Mouse (Mus musculus): ENCODE results near the gene Igfbp6. TPM values are rescaled to one million over a fixed set of nuclear protein-coding genes. Genes with fewer than 3 reads are reported as not detected.

The Igfbp6 gene
- polyA plus RNA-seq, 1 experiment from 2014 or later, result 25.8 TPM

DNA sequence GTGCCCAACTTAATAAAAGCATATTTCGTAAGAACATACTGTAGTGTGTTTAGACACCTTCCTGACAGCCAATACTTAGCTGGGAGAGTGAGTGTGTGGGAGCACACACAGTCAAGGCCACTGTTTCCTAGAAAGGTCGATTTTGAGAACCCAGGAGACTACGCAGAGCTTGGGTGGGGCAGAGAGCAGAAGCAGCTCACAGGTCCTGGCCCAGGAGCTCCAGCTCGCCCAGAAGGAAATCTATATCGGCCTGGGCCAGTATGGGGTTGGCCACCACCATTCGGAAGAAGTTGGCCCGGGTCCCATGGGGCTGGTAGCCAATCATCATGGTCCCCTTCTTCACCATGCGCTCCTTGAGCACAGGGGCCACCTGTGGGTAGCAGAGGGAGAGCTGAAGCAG, 33.3 kb downstream of the Igfbp6 start:
- H3K4me3 ChIP-seq (ENCODE audit: low read length), result no peak overlapping the region
- WGBS, result 85% methylated on average over 8 of the region's 8 CpGs
- ATAC-seq (ENCODE audit: low read depth), result no peak

DNA sequence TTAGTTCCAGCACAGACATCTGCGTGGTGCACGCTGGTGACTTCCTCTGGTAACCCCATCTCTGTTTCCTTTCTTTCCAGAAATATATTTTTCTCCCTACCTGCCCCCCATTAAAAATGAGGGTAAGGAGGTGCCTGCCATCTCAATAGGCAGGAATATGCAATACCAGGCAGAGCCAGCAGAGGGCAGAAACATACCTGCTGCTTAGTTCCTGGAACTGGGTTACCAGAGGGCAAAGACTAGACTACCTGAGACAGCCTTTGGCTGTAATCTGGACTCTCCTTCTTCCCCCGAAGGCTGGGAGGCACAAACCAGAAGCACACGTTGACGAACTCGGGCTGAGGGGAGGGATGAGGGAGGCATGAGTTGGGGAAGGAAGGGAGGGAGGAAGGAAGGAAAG, 34.1 kb downstream of the Igfbp6 start:
- Histone ChIP-seq H3K4me3 (ENCODE audit: low read length) (no peak overlapping the region), H3K9me3 (ENCODE audit: control insufficient read depth, low read length) (no peaks in the 10 kb centered on the region), H3K9ac (ENCODE audit: low read length) (no peak overlapping the region), H3K27ac (ENCODE audit: low read length) (no peak overlapping the region), H3K4me1 (replicated peaks; ENCODE audit: control insufficient read depth, insufficient read depth, low read length) (no peaks in the 10 kb centered on the region), H3K4me2 (ENCODE audit: low read depth, low read length) (no peak overlapping the region), H3K36me3 (ENCODE audit: control insufficient read depth, insufficient read depth, low read length) (peaks cover 5% of the 10 kb centered on the region), H3K27me3 (ENCODE audit: control insufficient read depth, insufficient read depth, low read depth, low read length) (no peaks in the 10 kb centered on the region)
- ATAC-seq (ENCODE audit: low read depth), result peak; percentile 44; the same call in 1 of the 2 replicates
- WGBS, result 17% methylated on average over 6 of the region's 6 CpGs

More for the DNA sequence above, 33.3 kb downstream of the Igfbp6 start:
- H3K9ac ChIP-seq (ENCODE audit: low read length), result no peak overlapping the region
- no peaks in the 10 kb centered on the region for H3K4me1 ChIP-seq (replicated peaks; ENCODE audit: control insufficient read depth, insufficient read depth, low read length)
- peaks cover 5% of the 10 kb centered on the region for H3K36me3 ChIP-seq (ENCODE audit: control insufficient read depth, insufficient read depth, low read length)
- H3K9me3 ChIP-seq (ENCODE audit: control insufficient read depth, low read length), result no peaks in the 10 kb centered on the region
- no peak overlapping the region for H3K27ac ChIP-seq (ENCODE audit: low read length)
- H3K4me2 ChIP-seq (ENCODE audit: low read depth, low read length), result no peak overlapping the region
- H3K27me3 ChIP-seq (ENCODE audit: control insufficient read depth, insufficient read depth, low read depth, low read length), result no peaks in the 10 kb centered on the region

DNA sequence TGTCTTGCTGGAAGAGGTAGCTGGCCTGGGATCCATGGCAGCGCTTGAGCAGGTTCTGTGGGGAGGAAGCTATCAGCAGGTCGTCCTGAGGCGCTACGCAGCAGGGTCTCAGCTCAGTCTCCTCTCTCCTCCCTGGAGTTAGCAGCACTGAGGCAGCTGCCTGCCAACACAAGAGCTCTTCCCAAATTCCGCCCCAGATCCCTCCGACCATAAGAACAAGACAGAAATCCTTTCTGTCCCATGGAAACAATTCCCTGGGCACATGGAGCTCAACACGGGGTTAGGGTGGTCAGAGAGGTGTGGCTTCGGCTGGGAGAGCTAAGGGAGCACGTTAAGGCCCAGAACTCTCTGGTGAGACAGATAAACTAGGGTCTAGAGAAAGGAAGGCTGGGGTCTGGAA, 34.9 kb downstream of the Igfbp6 start:
- 75% methylated on average over 9 of the region's 9 CpGs for WGBS
- peaks cover 5% of the 10 kb centered on the region for H3K36me3 ChIP-seq (ENCODE audit: control insufficient read depth, insufficient read depth, low read length)

DNA sequence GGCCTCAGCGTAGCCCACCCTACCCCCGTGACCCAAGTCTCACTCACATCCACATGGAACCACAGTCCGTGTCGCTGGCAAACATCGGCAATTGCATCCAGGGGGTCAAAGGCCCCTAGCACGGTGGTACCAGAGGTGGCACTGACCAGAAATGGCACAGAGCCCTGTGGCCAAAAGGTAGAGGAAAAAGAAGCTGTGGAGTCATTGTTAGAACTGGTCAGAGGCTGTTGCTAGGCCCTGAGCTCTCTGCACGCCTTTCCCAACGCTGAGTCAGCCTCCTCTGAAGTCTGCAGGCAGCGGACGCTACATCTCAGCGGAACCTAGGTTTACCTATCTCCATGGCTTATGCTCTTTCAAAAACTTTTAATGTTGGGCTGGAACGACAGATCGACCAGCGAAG, 35.8 kb downstream of the Igfbp6 start:
- no peaks in the 10 kb centered on the region for H3K4me1 ChIP-seq (replicated peaks; ENCODE audit: control insufficient read depth, insufficient read depth, low read length)
- 83% methylated on average over 14 of the region's 14 CpGs for WGBS
- H3K9ac ChIP-seq (ENCODE audit: low read length), result no peak overlapping the region
- H3K36me3 ChIP-seq (ENCODE audit: control insufficient read depth, insufficient read depth, low read length), result peaks cover 9% of the 10 kb centered on the region
- no peaks in the 10 kb centered on the region for H3K27me3 ChIP-seq (ENCODE audit: control insufficient read depth, insufficient read depth, low read depth, low read length)
- no peak overlapping the region for H3K4me2 ChIP-seq (ENCODE audit: low read depth, low read length)
- no peaks in the 10 kb centered on the region for H3K9me3 ChIP-seq (ENCODE audit: control insufficient read depth, low read length)
- H3K4me3 ChIP-seq (ENCODE audit: low read length), result no peak overlapping the region
- no peak for ATAC-seq (ENCODE audit: low read depth)
- H3K27ac ChIP-seq (ENCODE audit: low read length), result no peak overlapping the region

More for the DNA sequence above, 34.9 kb downstream of the Igfbp6 start:
- no peaks in the 10 kb centered on the region for H3K27me3 ChIP-seq (ENCODE audit: control insufficient read depth, insufficient read depth, low read depth, low read length)
- H3K9me3 ChIP-seq (ENCODE audit: control insufficient read depth, low read length), result no peaks in the 10 kb centered on the region
- H3K4me3 ChIP-seq (ENCODE audit: low read length), result no peak overlapping the region
- no peak for ATAC-seq (ENCODE audit: low read depth)
- no peak overlapping the region for H3K9ac ChIP-seq (ENCODE audit: low read length)
- no peak overlapping the region for H3K27ac ChIP-seq (ENCODE audit: low read length)
- H3K4me1 ChIP-seq (replicated peaks; ENCODE audit: control insufficient read depth, insufficient read depth, low read length), result no peaks in the 10 kb centered on the region
- no peak overlapping the region for H3K4me2 ChIP-seq (ENCODE audit: low read depth, low read length)

DNA sequence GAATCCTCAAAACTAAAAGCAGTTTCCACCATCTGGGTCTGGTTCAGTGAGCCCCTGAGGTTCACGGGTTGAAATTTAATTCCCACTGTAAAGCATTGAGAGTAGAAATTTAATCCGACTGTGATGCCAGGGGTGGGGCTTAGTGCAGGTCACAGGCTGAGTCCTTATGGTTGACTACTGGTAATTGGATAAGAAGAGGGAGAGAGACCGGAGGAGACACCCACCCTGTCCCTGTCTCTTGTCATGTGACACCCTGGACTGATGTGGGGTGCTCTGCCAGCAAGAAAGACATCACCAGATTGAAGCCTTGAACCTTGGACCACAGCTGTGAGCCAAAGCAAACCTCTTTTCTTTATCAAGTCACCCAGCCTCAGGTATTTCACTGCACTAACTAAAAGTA, 38.9 kb downstream of the Igfbp6 start:
- Histone ChIP-seq H3K9ac (ENCODE audit: low read length) (no peak overlapping the region), H3K36me3 (ENCODE audit: control insufficient read depth, insufficient read depth, low read length) (peaks cover 10% of the 10 kb centered on the region), H3K27ac (ENCODE audit: low read length) (no peak overlapping the region), H3K4me2 (ENCODE audit: low read depth, low read length) (no peak overlapping the region), H3K9me3 (ENCODE audit: control insufficient read depth, low read length) (no peaks in the 10 kb centered on the region), H3K4me3 (ENCODE audit: low read length) (no peak overlapping the region), H3K27me3 (ENCODE audit: control insufficient read depth, insufficient read depth, low read depth, low read length) (no peaks in the 10 kb centered on the region), H3K4me1 (replicated peaks; ENCODE audit: control insufficient read depth, insufficient read depth, low read length) (peaks cover 8% of the 10 kb centered on the region; the same call in 1 of the 2 replicates)
- WGBS, result 72% methylated on average over 3 of the region's 3 CpGs
- ATAC-seq (ENCODE audit: low read depth), result no peak

DNA sequence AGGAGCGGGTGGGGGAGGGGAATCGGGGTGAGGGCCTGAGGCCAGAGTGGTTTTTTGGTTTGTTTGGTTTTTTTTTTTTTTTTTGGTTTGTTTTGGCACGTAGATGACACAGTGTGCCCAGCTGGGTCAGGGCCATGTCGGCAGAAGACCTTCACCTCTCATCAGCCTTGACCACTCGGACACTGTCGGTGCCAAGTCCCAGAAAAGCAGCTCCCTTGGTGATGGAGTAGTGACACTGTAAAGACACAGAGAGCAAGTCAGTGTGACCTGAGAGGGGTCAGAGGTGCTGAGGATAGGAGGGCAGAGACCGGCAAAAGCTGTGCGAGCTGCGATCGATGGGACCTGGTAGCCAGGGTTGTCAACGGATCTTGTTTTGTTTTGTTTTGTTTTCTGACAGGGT, 42.1 kb downstream of the Igfbp6 start:
- no peak overlapping the region for H3K4me2 ChIP-seq (ENCODE audit: low read depth, low read length)
- 61% methylated on average over 11 of the region's 11 CpGs for WGBS
- peaks cover 15% of the 10 kb centered on the region for H3K4me1 ChIP-seq (replicated peaks; ENCODE audit: control insufficient read depth, insufficient read depth, low read length)
- H3K4me3 ChIP-seq (ENCODE audit: low read length), result no peak overlapping the region
- ATAC-seq (ENCODE audit: low read depth), result no peak
- H3K9me3 ChIP-seq (ENCODE audit: control insufficient read depth, low read length), result no peaks in the 10 kb centered on the region
- no peaks in the 10 kb centered on the region for H3K27me3 ChIP-seq (ENCODE audit: control insufficient read depth, insufficient read depth, low read depth, low read length)
- H3K36me3 ChIP-seq (ENCODE audit: control insufficient read depth, insufficient read depth, low read length), result peaks cover 7% of the 10 kb centered on the region; the same call in 1 of the 2 replicates
- no peak overlapping the region for H3K27ac ChIP-seq (ENCODE audit: low read length)
- no peak overlapping the region for H3K9ac ChIP-seq (ENCODE audit: low read length)

DNA sequence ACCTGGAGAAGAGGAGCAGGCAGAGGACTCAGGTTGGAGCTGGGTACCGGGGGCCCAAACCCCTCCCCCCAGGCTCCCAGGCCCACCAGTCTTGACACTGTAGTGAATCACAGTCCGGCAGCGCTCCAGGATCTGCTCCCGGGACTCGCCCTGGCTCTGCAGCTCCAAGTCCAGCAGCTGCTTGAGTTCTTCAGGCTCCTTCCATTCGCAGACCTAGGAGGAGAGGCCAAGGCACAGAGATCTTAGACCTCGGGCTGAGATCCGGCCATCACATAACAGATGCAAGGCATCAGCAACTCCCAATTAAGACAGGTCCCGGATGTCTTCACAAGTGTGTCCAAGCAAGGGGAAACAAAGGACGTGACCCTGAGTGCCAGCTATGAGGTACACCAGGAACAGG, 43.9 kb downstream of the Igfbp6 start:
- Histone ChIP-seq H3K36me3 (ENCODE audit: control insufficient read depth, insufficient read depth, low read length) (peaks cover 7% of the 10 kb centered on the region; the same call in 1 of the 2 replicates), H3K9me3 (ENCODE audit: control insufficient read depth, low read length) (no peaks in the 10 kb centered on the region), H3K4me3 (ENCODE audit: low read length) (no peak overlapping the region), H3K27ac (ENCODE audit: low read length) (peak overlapping the region; percentile 59), H3K27me3 (ENCODE audit: control insufficient read depth, insufficient read depth, low read depth, low read length) (no peaks in the 10 kb centered on the region), H3K4me2 (ENCODE audit: low read depth, low read length) (no peak overlapping the region), H3K9ac (ENCODE audit: low read length) (no peak overlapping the region), H3K4me1 (replicated peaks; ENCODE audit: control insufficient read depth, insufficient read depth, low read length) (peaks cover 15% of the 10 kb centered on the region)
- 33% methylated on average over 10 of the region's 10 CpGs for WGBS
- peak; percentile 88 for ATAC-seq (ENCODE audit: low read depth)

DNA sequence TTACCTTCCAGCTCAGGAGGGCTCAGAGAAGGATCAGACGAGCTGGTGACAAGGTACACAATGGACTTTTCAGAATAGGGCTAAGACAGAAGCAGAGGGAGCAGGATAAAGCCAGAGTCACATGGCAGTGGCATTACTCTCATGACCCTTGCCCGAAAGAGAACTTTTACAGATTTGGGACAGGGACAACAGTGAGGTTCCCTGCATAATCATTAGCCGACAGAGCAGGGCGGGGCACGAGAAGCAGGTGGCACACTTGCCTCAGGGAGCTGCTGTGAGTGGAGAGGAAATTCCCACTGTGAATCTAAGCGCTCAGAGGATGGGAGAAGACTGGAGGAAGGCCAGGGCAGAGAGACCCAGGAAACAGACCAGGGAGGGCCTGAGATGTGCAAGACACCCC, 44.7 kb downstream of the Igfbp6 start:
- Histone ChIP-seq H3K4me2 (ENCODE audit: low read depth, low read length) (no peak overlapping the region), H3K36me3 (ENCODE audit: control insufficient read depth, insufficient read depth, low read length) (peaks cover 7% of the 10 kb centered on the region; the same call in 1 of the 2 replicates), H3K9ac (ENCODE audit: low read length) (no peak overlapping the region), H3K27ac (ENCODE audit: low read length) (peak overlapping the region; percentile 21; the same call in 1 of the 2 replicates), H3K4me1 (replicated peaks; ENCODE audit: control insufficient read depth, insufficient read depth, low read length) (peaks cover 15% of the 10 kb centered on the region), H3K4me3 (ENCODE audit: low read length) (no peak overlapping the region), H3K27me3 (ENCODE audit: control insufficient read depth, insufficient read depth, low read depth, low read length) (no peaks in the 10 kb centered on the region), H3K9me3 (ENCODE audit: control insufficient read depth, low read length) (no peaks in the 10 kb centered on the region)
- no peak; the same call in 1 of the 2 replicates for ATAC-seq (ENCODE audit: low read depth)
- WGBS, result 56% methylated on average over 6 of the region's 6 CpGs

DNA sequence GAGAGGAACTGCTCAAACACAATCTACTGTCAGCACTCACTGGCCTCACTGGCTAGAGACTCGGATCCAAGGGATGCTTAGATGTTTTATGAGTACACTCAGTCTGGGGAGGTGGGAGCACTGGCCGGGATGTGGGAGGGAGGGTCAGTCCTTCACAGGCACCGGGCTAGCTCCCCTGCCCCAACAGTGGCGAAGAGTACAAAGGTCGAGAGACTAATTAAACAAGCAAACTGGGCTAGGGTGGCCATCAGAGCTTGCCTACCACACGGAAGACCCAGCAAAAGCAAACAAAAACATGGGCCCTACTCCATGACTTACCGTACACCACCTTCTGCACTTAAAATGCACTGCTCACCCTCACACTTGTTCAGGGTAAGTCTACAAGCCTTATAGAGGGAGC, 47.5 kb downstream of the Igfbp6 start:
- Histone ChIP-seq H3K4me3 (ENCODE audit: low read length) (no peak overlapping the region), H3K4me2 (ENCODE audit: low read depth, low read length) (no peak overlapping the region), H3K9ac (ENCODE audit: low read length) (no peak overlapping the region), H3K9me3 (ENCODE audit: control insufficient read depth, low read length) (no peaks in the 10 kb centered on the region), H3K27ac (ENCODE audit: low read length) (no peak overlapping the region), H3K27me3 (ENCODE audit: control insufficient read depth, insufficient read depth, low read depth, low read length) (no peaks in the 10 kb centered on the region), H3K36me3 (ENCODE audit: control insufficient read depth, insufficient read depth, low read length) (no peaks in the 10 kb centered on the region), H3K4me1 (replicated peaks; ENCODE audit: control insufficient read depth, insufficient read depth, low read length) (peaks cover 15% of the 10 kb centered on the region)
- ATAC-seq (ENCODE audit: low read depth), result no peak
- WGBS, result 34% methylated on average over 7 of the region's 7 CpGs

DNA sequence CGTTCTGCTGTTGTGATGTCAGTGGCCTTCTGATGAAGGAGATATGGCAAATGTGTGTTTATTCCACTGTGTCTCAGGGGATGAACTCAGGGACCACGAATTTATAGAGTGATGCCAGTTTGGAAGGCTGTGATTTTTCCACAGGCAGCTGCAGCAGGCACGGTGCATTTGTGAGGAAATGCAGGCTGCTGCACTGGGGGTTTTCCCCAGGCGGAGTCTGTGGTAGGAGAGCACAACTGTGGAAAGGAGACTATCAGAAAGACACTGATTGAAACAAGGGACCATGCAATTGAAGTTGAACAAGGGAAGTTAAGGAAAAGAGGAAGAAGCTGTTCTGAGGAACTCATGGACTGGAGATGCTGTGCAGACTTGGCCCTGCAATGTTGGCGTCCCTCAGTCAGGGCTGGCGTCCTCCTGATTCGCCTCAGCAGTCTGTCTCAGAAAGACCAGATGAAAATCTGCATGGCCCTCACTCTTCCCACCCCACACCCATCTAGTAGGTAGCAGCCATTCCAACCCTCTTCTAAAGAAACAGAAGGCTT, 48.2 kb downstream of the Igfbp6 start:
- Histone ChIP-seq H3K27me3 (ENCODE audit: control insufficient read depth, insufficient read depth, low read depth, low read length) (no peaks in the 10 kb centered on the region), H3K36me3 (ENCODE audit: control insufficient read depth, insufficient read depth, low read length) (no peaks in the 10 kb centered on the region), H3K9ac (ENCODE audit: low read length) (no peak overlapping the region), H3K9me3 (ENCODE audit: control insufficient read depth, low read length) (no peaks in the 10 kb centered on the region), H3K4me2 (ENCODE audit: low read depth, low read length) (no peak overlapping the region), H3K4me3 (ENCODE audit: low read length) (no peak overlapping the region), H3K4me1 (replicated peaks; ENCODE audit: control insufficient read depth, insufficient read depth, low read length) (peaks cover 13% of the 10 kb centered on the region), H3K27ac (ENCODE audit: low read length) (no peak overlapping the region)
- no peak for ATAC-seq (ENCODE audit: low read depth)
- WGBS, result 48% methylated on average over 7 of the region's 7 CpGs
